Mouse (Mus musculus): ENCODE data around the gene Akap2.

Akap2 gene

DNA sequence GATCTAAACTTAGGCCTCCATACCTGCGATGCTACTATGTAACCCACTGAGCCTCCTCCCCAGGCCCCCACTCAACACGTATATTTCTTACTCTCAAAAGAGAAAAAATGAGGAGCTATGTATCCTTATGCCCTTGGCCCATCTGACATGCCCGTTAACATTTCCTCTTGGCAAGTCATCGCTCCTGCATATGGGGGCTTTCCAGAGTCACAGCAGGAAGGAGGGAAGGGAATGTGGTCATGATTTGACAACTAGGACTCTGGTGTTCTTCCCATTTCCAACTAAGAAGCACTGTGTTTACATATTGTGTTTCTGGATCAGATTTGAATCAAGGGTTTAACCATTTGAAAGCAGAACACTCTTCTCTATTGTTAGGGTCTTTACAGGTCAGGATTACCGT lies 15.9 kb upstream of the Akap2 start:
- DNase-seq (ENCODE audit: inconsistent ontology term), result peak; percentile 22

DNA sequence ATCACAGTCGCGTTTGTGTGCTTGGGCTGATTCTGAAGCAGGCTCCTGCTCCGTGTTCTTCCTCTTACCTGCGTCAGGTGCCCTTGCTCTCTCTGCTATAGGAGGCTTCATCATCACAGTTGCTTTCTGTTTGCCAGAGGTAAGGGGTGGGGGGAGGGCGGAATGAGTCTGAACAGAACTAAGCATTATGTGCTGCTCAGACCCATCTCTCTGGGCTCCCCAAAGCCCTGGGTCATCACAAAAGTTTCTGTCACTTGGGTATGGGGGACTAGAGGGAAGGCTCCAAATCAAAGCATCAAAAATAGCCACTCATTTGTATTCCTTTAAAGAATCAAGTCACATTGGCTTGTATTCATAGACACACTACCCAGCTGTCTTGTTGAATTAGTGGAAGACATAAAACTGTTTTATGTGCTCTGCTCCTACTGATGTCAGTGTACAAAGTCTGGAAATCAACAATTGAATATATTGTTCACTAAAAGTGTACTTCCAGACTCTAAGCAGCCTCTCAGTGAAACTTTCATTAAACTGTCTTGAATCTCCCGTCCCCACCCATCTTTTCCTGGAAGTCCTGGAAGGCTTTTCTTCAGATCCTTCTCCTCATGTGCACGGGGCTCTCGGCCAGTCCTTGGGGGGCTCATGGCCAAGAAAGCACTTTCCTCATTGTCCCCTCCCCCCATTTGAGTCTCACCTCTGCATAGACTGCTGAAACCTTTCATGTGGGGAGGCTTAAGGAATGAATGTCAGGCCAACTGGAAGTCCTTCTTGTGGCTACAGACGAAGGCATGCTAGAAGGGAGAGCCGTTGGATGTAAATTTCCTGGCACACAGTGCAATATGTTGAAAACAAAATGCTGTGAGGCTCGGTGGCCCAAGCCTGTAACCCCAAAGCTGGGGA lies 13.6 kb upstream of the Akap2 start:
- DNase-seq (ENCODE audit: inconsistent ontology term), result no peak

DNA sequence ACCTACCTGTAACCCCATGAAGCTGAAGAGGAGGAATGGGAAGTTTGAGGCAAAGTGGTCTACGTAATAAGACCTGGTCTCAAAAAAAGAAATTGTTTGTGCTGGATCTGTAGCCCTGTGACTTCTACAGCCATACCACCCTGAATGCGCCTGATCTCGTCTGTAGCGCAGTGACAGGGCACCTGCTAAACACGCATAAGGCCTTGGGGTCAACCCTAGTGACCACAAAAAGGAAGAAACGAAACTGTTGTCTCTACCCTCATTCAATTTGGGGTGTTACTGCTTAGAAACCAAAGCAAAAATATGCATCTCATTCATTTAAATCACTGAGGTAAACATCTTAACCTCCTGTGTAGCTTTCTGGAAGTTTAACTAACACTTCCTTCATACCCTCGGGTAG lies 12.9 kb upstream of the Akap2 start:
- no peak for DNase-seq (ENCODE audit: inconsistent ontology term)

DNA sequence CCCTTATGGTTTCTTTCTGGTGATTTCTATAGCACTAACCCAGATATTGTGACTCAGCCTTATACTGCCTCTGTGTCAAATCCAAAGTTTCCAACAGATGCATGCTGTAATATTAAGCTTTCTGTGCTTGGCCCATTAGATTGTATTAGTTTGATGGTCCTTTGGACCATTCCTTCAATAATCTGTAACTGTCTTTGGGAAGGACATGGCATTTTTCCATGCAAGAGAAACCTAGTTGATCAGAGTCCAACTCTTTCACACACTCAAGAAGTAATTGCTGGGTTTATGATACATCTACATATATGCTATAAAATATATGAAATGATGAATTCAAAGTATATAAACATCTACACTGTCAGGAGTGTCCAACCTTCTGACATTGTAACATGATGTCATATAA lies 1.6 kb upstream of the Akap2 start:
- DNase-seq (ENCODE audit: inconsistent ontology term), result no peak

DNA sequence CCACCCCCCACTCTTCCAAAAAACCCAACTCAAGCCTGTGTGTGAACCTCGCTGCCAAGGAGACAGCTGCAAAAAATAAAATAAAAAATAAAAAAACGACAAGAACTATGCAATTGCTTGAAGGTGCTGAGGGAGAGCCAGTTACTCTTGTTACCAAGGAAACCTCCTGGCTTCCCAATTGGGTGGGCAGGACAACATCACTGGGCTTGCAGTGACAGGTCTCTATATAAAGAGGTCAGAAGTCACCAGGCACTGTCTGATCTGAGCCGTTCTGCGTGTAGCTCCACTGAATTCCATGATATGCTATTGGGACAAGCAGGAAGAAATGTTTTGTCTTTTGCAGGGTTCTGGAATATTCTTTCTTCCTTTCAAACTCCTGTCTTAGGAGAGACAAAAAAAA lies 722 bp upstream of the Akap2 start:
- no peak for DNase-seq (ENCODE audit: inconsistent ontology term)

DNA sequence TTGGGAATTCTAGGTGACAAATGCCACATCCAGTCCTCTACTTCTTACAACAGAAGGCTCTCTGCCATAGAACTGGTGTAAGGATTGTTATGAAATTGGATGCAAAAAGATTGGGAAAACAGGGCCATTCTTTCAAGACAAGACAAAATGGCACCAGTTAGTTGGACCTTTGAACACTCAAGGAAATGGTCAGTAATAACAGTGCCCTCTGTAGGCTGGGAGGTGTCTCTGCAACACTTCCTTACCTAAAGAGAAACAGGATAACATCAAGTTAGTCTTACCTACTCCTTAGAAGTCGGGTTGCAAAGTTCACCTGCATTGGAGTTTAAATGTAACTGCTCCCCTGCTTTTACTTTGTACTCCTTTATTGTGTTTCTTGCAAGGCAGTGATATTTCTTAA lies 1.9 kb downstream of the Akap2 start:
- DNase-seq (ENCODE audit: inconsistent ontology term), result no peak

DNA sequence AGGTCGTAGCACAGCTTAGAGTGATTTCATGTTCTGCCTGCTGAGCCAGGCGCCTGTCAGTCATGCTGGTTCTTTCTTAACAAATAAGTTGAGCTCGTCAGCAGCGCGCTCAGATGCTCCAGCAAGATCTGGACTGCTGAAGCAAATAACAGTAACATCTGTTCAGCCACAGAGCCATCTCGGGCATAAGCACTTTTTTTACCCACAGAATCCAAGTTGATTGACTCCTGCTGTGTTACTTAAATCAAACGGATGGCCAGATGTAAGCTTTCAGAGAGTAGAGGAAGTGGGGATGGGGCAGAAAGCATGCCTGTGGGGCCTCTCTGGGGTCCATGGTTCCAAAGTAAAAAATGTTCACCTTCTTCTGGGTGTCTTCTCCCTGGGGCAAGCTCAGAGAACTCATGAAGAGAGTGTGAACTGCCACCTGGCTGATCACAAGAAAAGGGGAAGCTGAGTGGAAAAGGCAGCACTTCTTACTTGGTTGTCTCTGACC lies 3.5 kb downstream of the Akap2 start:
- DNase-seq (ENCODE audit: inconsistent ontology term), result no peak

DNA sequence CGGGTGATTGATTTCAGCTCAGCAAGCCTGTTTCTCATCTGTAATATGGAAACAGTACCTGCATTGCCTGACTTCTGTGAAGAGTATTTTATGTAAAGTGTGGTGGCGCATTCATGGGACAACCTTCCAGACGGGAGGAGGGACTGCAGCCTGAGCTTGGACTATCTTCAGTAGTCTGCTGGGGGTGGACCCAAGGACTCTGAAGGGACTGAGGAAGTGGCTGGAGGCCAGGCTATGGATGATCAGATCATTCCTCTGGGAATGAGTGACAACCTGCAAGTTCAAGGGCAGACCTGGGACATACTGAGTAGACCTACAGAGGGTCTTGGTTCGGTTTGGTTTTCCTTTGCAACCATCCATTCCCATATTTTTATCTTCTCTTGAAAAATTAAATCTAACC lies 4.8 kb downstream of the Akap2 start:
- no peak for DNase-seq (ENCODE audit: inconsistent ontology term)

DNA sequence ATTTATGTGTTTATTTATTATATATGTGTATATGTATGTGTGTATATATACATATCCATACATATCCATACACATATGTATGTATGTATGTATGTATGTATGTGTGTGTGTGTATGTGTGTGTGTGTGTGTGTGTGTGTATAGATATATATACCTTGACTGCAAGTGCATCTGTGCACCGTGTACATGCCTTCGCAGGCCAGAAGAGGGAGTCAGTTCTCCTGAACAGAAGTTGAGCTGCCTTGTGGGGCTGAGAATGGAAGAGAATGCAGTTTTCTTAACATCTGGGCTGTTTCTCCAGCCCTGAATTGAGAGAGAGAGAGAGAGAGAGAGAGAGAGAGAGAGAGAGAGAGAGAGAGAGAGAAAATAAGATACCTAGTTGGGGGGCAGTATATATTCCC lies 6.2 kb downstream of the Akap2 start:
- no peak for DNase-seq (ENCODE audit: inconsistent ontology term)

DNA sequence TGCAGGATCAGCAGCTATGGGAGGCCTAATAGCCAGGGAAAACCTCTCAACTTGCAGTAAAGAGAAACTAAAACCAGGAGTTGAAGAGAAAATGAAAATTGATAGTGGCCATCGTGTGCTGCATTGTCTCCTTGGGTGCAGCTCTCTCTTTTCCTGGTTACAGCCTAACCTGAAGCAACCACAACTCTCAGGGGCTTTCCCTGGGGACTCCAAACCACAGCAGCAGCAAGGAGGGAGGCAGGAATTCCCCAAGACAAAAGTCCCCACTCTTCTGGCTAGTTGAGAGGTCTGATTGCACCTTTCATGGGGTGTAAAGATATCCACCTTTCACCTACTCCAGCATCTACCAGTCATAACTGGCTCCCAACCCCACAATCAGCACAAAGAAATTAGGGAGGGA lies 8.1 kb downstream of the Akap2 start:
- no peak for DNase-seq (ENCODE audit: inconsistent ontology term)

DNA sequence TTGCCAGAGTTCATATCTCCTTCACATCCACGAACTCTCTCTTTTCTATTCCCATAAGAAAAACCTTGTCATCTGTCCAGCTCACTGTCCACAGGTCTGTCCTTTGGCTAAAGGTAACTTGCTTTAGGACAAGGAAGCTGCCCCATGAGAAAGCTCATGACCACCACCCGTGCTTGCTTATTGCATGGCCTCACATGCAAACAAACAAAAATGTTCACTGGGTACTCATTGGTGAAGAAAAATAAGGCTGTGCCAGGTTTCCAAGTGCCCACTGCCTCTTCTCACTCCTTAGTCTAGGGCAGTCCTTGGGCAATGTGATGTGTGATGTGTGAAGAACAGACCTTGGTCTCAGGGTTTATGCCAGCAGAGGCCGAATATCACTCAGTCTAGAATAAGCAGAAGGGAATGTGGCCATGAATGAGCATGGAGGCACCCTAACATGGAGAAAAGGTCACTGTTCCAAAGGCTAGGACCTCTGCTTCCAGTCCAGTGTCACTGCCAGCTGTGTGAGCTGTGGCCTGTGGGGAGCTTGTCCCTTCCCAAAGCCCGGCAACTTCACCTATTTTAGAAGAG lies 11.2 kb downstream of the Akap2 start:
- no peak for DNase-seq (ENCODE audit: inconsistent ontology term)

DNA sequence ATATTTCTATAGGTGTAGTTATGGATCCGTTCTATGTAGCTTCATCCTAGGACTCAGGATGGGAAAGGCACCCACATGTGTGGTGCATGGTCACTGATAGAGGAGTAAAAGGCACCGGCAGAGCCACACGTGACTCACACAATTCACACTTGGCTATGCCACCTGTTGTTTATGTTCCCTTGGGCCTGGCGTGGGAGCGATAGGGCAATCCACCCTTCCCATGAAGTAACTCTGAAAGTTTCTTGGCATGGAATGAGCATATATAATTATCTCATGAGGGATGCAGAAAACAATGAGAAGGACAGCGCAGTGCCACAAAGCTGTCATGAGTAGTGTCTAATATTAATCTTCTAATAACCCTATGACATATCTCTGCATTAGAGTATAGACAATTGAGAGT lies 12.6 kb downstream of the Akap2 start:
- no peak for DNase-seq (ENCODE audit: inconsistent ontology term)

DNA sequence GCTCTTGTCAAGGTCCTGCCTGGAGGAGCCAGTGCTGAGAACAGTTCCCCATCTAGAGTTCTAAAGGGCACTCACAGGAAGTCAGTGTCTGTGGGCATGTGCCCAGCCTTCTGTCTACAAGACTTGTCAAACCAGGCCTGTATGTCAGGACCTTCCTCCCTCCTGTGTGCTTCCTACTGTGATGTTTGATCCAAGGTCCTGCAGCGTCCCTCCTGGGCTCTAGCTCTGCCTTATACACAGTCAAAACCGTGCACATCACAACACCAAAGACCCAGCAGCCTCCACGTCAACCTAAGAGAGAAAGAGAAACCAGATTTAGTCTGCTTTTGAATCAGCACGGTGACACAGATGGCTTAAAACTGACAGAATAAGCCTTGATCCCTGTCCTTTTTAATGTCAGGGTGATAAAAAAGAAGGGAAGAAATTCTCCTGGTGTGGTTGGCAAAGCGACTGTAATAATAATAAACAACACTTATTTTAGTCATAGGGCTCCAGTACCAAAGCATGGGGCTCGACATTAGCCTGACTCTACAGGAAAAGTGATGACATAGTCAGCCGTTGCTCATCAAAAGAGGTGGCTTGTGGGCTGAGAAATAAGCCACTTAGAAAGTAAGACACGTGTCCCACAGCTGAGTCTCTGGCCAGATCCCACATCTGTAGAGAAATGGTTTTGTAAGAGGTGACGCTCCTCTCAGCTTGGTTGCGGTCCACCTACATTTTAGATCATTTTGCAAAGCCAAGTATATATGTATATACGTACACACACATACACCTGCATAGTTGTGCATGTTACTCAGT lies 13.5 kb downstream of the Akap2 start:
- no peak for DNase-seq (ENCODE audit: inconsistent ontology term)

DNA sequence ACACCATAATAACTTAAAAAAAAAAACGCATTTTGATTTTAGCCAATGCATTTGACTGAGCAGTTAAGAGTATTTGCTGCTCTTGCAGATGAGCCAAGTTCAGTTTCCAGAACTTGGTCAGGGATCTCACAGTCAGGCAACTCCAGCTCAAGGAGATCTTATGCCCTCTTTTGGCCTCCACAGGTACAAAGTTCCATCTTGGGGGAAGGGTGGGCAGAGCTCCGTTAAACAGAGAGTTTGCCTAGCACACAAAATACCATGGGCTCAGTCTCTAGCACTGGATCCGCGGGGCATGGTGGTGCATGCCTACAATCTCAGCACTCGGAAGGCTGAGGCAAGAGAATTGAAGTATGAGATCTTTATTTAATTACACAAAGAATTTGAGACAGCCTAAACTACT lies 14.9 kb downstream of the Akap2 start:
- no peak for DNase-seq (ENCODE audit: inconsistent ontology term)

DNA sequence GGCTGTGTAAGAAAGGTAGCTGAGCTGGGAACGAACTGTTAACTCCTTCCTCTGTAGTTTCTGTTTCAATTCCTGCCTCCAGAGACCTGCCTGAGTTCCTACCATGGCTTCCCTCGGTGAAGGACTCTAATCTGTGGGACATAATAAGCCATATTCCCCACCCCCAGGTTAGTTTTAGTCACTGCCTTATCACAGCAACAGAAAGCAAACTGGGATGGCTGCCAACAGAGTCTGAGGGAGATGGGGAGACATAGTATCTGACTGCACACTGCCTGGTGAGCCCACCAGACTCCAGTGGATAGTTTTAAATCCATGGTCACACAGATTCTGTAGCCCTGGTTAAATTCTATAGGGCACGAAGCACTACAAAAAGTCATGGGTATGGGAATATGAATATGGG lies 16.0 kb downstream of the Akap2 start:
- no peak for DNase-seq (ENCODE audit: inconsistent ontology term)

DNA sequence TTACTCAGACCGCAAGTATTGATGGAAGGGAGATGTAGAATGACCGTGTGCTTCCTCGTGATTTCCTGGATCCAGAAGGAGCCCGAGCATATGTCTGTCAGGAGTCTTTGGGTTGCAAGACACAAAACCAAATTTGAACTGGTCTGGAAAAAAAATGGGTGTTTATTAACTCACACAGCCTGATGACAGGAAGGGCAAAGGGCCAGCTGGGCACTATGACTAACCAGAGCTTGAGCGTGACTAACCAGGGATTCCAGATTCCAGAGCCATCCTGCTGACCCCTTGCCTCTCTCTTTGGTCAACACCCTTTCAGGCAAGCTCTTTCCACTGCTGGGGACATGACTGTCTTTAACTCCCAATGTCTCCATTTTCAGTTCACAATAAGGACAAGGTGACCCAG lies 18.0 kb downstream of the Akap2 start:
- DNase-seq (ENCODE audit: inconsistent ontology term), result peak; percentile 77

DNA sequence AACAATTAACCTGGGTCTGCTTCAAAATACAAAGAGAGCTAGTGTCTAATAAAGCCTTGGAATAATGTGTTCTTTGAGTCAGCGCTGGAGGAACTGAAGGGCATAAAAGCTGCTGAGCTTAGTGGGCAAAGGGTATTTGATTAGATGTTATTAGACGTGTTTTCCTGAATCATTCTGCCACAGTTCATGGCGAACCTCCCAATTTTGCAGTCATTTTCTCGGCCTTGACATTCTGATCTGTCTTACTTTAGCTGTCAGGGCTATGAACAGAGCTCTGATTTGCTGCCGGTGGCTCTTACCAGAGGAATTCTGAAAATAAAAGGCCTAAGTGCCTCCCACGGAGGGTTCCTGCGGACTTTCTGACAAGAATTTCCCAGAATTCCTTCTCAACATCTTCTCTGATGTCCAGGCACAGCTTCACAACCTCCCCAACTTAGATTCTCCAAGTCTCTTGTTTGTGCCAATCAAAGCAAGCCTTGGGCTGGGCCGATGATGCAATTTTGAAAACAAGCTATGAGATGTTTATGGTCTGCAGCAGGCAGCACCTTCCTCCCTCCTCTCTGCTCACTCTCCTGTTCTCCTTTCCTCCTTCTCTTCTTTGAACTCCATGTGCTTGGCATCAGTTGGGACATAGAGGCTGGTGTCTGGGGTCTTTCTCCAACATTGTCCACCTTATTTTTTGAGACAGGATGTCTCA lies 21.5 kb downstream of the Akap2 start:
- DNase-seq (ENCODE audit: inconsistent ontology term), result peak; percentile 82

DNA sequence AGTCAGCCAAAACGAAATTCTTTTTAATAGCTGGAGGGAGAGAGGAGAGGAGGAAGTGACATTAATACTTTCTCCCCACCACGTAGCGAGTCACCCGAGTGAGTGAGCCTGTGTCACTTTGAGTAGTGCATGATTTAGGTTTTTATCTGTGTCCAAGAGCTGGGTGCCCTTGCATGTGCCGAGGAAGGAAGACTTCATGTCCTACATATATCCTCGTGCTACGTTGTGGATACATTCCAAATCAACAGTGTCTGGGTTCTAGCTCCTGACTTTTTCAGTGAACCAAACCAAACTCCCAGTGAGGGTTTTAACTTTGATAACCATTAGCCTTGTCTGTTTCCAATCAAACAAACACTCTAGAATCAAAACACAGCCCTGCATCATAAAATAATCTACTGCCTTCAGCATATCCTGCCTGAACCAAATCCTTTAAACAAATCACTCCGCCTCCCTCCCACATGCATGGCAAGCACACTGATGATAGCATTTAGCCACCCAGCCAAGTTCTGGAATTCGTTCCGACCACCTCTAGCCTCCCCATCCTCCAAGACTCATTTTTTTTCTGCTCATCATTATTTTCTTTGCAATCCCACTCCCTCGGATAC lies 26.0 kb downstream of the Akap2 start:
- no peak for DNase-seq (ENCODE audit: inconsistent ontology term)

DNA sequence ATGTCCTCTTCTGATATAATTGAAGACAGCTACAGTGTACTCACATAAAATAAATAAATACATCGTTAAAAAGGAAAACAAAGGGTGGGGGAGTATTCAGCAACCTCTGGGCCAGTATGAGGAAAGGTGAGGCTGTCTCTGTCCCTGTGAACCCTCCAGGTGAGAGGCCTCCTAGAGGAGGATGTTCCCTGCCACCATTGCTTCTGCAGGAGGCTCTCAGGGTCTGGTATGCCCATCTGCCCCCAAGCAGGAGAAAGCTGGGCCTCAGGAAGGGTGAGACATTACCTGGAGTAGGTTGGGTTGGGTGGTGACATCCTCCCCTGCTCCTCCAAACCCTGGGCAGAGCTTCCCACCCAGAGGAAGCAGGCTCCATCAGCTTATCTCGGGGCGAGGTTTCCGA lies 33.2 kb downstream of the Akap2 start:
- DNase-seq (ENCODE audit: inconsistent ontology term), result no peak

DNA sequence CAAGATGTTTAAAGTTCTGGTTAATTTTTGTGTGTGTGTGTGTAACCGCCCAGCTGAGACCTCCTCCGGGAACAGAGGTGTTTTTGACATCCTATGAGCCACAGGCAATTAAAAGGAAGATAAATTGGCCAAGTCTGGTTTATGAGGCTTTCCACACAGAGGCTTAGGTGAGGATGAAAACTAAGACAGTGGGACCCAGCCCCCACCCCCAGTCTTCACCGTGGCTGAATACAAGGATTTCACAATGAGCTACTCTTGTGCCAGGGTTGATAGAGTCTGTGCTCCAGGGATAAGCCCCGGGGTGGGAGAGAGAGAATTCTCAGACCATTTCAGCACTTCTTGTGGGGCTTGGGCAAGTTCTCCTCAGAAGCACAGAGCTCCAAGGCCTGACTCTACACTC lies 33.6 kb downstream of the Akap2 start:
- no peak for DNase-seq (ENCODE audit: inconsistent ontology term)

DNA sequence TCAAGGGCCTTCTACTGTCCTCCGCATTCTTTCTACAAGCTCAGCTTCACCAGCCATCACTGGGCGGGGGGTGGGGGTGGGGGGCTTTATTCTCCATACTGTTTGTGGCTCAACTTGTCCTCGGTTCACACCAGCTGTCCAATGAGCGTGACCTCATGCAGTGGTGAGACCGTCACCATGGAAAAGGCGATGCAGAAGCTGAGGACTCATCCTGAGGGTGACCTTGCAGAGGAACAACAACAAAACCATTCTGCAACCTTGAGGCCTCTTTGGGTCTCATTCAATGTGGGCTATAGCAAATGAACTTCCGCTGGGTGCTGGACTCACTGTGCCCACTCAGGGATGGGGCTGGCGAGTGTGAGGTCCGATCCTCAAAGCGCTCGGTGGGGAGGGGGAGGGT lies 34.1 kb downstream of the Akap2 start:
- no peak for DNase-seq (ENCODE audit: inconsistent ontology term)

DNA sequence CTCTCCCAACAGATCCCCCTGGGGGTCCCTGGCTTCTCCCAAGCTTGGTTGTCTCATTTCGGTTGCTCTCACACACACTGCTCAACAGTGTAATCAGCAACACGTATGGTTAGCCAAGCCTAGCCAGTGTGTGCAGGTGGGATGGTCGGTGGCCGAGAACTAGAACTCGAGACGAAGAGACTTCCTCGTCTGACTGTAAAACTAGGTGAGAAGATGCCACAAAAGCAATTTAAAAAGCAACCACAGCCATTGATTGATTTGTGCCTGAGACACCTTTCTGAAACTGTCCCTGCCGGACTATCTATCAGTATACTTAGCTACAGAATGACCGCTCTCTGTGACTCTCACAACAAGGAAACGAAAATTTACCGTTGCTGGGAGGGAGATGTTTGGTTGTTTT lies 37.6 kb downstream of the Akap2 start:
- DNase-seq (ENCODE audit: inconsistent ontology term), result no peak

All from Muller cell, postnatal 12 days (primary cell).